Mouse (Mus musculus): Measurements from ENCODE around the gene Vps4a.
"Not testable (repeated sequence)": the region's sequence is repeated elsewhere in the genome, so short reads cannot be mapped to it uniquely, and the experiment has no call there.

Gene Vps4a

GRCm38 (mm10) chr8:107030650-107031576 lies at the start of gene Vps4a:
TSS of gene Vps4a (plus strand) at chr8:107031222.
- peak; percentile 90 to 97 for DNase-seq (ENCODE audit: low spot score in 2 of 2)

- no peak for DNase-seq (ENCODE audit: low spot score in 2 of 2)
Observed at GRCm38 (mm10) chr8:106985404-106985821, 45.6 kb upstream of the Vps4a start.

- DNase-seq (ENCODE audit: low spot score in 2 of 2), result no peak
Observed at GRCm38 (mm10) chr8:106985951-106986350, 45.1 kb upstream of the Vps4a start.

GRCm38 (mm10) chr8:106987557-106987956 lies 43.5 kb upstream of the Vps4a start:
- DNase-seq (ENCODE audit: low spot score in 2 of 2), result no peak

GRCm38 (mm10) chr8:106991393-106991792 lies 39.6 kb upstream of the Vps4a start:
- no peak for DNase-seq (ENCODE audit: low spot score in 2 of 2)

- not testable (repeated sequence) for DNase-seq (ENCODE audit: low spot score in 2 of 2)
Observed at GRCm38 (mm10) chr8:106996339-106996738, 34.7 kb upstream of the Vps4a start.

GRCm38 (mm10) chr8:106997416-106997815 lies 33.6 kb upstream of the Vps4a start:
- no peak for DNase-seq (ENCODE audit: low spot score in 2 of 2)

- no peak for DNase-seq (ENCODE audit: low spot score in 2 of 2)
Observed at GRCm38 (mm10) chr8:106999068-106999467, 32.0 kb upstream of the Vps4a start.

- peak; percentile 70 to 90 for DNase-seq (ENCODE audit: low spot score in 2 of 2)
Observed at GRCm38 (mm10) chr8:107002532-107002931, 28.5 kb upstream of the Vps4a start.

GRCm38 (mm10) chr8:107007795-107008194 lies 23.2 kb upstream of the Vps4a start:
- no peak for DNase-seq (ENCODE audit: low spot score in 2 of 2)

GRCm38 (mm10) chr8:107012666-107013065 lies 18.4 kb upstream of the Vps4a start:
- DNase-seq (ENCODE audit: low spot score in 2 of 2), result no peak

GRCm38 (mm10) chr8:107014915-107015314 lies 16.1 kb upstream of the Vps4a start:
- no peak for DNase-seq (ENCODE audit: low spot score in 2 of 2)

GRCm38 (mm10) chr8:107023479-107023878 lies 7.5 kb upstream of the Vps4a start:
- DNase-seq (ENCODE audit: low spot score in 2 of 2), result no peak

- DNase-seq (ENCODE audit: low spot score in 2 of 2), result no peak
Observed at GRCm38 (mm10) chr8:107029310-107029709, 1.7 kb upstream of the Vps4a start.

- no peak for DNase-seq (ENCODE audit: low spot score in 2 of 2)
Observed at GRCm38 (mm10) chr8:107030058-107030457, 964 bp upstream of the Vps4a start.

GRCm38 (mm10) chr8:107031577-107032090 lies 612 bp downstream of the Vps4a start:
- no peak for DNase-seq (ENCODE audit: low spot score in 2 of 2)

GRCm38 (mm10) chr8:107033609-107034008 lies 2.6 kb downstream of the Vps4a start:
- not testable (repeated sequence) for DNase-seq (ENCODE audit: low spot score in 2 of 2)

GRCm38 (mm10) chr8:107035641-107036040 lies 4.6 kb downstream of the Vps4a start:
- no peak for DNase-seq (ENCODE audit: low spot score in 2 of 2)

GRCm38 (mm10) chr8:107036626-107037025 lies 5.6 kb downstream of the Vps4a start:
- no peak for DNase-seq (ENCODE audit: low spot score in 2 of 2)

- no peak for DNase-seq (ENCODE audit: low spot score in 2 of 2)
Observed at GRCm38 (mm10) chr8:107040632-107041031, 9.6 kb downstream of the Vps4a start.

GRCm38 (mm10) chr8:107045478-107045877 lies 14.5 kb downstream of the Vps4a start:
- DNase-seq (ENCODE audit: low spot score in 2 of 2), result no peak

GRCm38 (mm10) chr8:107046976-107047375 lies 16.0 kb downstream of the Vps4a start:
- DNase-seq (ENCODE audit: low spot score in 2 of 2), result no peak
